Mouse (Mus musculus) embryonic facial prominence, embryonic 12.5 days (tissue): ENCODE results near the gene Ppa1. TPM values are rescaled to one million over a fixed set of nuclear protein-coding genes. Genes with fewer than 3 reads are reported as not detected.

ENCODE experiments used
- ATAC-seq: fragments of 200-750 bp; cut with Nextera tagmentation; 2 replicates; pipeline ENCODE4 v1.8.0; 2017; ENCODE audit not compliant: insufficient number of reproducible peaks, insufficient read depth, low FRiP score, low TSS enrichment
- H3K27ac ChIP-seq: fragments of 300-500 bp; sonication (generic); 2 replicates; pipeline ENCODE4 v1.5.1; 2016; ENCODE audit warnings: mild to moderate bottlenecking
- H3K27me3 ChIP-seq: fragments of 300-500 bp; sonication (generic); 2 replicates; pipeline ENCODE4 v1.6.1; 2016; ENCODE audit warnings: mild to moderate bottlenecking, moderate library complexity
- H3K36me3 ChIP-seq: fragments of 300-500 bp; sonication (generic); 2 replicates; pipeline ENCODE4 v1.6.1; 2016; ENCODE audit warnings: mild to moderate bottlenecking
- H3K4me1 ChIP-seq: fragments of 300-500 bp; sonication (generic); 2 replicates; pipeline ENCODE4 v1.6.1; 2016
- H3K4me2 ChIP-seq: fragments of 300-500 bp; sonication (generic); replicated peaks from 2 replicates; pipeline ENCODE4 v1.6.1; 2016; ENCODE audit warnings: mild to moderate bottlenecking, moderate library complexity
- H3K4me3 ChIP-seq: fragments of 300-500 bp; sonication (generic); 2 replicates; pipeline ENCODE4 v1.5.1; 2016; ENCODE audit warnings: mild to moderate bottlenecking
- H3K9ac ChIP-seq: fragments of 300-500 bp; sonication (generic); 2 replicates; pipeline ENCODE4 v1.6.1; 2016; ENCODE audit warnings: mild to moderate bottlenecking, moderate library complexity
- H3K9me3 ChIP-seq: fragments of 300-500 bp; sonication (generic); 2 replicates; pipeline ENCODE4 v1.6.1; 2016; ENCODE audit warnings: mild to moderate bottlenecking, moderate library complexity
- WGBS: fragments of 180-500 bp; shearing (Covaris S2); methylation state at CpG from one replicate; pipeline ENCODE4 v1.1.7; 2016; 5-methylcytosine and 5-hydroxymethylcytosine counted together
- polyA plus RNA-seq: library from polyadenylated mRNA; unstranded; fragments of >200 nt; fragmentation: Nextera tagmentation; extraction: Ambion mirVana; gene quantifications from 2 replicates; pipeline ENCODE4 v1.2.1, GENCODE M21; 2016

Ppa1 gene
- polyA plus RNA-seq, 1 experiment from 2014 or later: 221 TPM

DNA sequence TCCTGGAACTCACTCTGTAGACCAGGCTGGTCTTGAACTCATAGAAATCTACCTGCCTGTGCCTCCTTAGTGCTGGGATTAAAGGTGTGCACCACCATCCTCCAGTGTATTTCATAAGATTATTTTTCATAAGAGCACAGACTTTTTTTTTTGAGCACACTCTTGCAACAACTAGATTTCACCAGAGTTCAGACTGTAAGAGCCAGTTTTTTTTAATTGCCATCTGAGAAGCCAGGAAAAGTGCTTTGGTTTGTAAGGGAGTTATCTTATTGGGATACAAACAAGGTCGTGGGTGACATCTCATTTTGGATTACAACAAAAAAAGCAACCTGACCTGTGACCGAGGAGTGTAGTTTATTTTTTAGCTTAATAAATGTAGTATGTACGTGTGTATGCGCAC is 5.8 kb downstream of the Ppa1 start:
- H3K36me3 ChIP-seq: peaks cover 12% of the 10 kb centered on the region; the same call in 1 of the 2 replicates

GRCm38 (mm10) chr10:61654691-61655090 is 6.3 kb downstream of the Ppa1 start:
- H3K4me3 ChIP-seq: no peak overlapping the region
- H3K27me3 ChIP-seq: no peaks in the 10 kb centered on the region
- H3K36me3 ChIP-seq: peaks cover 17% of the 10 kb centered on the region
- no peak for ATAC-seq
- 0 out of 2 replicates have a peak, but pooled peaks cover 4% of the 10 kb centered on the region for H3K4me1 ChIP-seq
- no peak overlapping the region for H3K4me2 ChIP-seq
- no peaks in the 10 kb centered on the region for H3K9me3 ChIP-seq
- H3K27ac ChIP-seq: no peak overlapping the region
- 86% methylated on average over 7 of the region's 7 CpGs for WGBS
- H3K9ac ChIP-seq: no peak overlapping the region

More for the DNA sequence above, 5.8 kb downstream of the Ppa1 start:
- no peak for ATAC-seq
- H3K27ac ChIP-seq: no peak overlapping the region
- no peaks in the 10 kb centered on the region for H3K9me3 ChIP-seq
- no peaks in the 10 kb centered on the region for H3K27me3 ChIP-seq
- H3K4me1 ChIP-seq: peaks cover 9% of the 10 kb centered on the region; the same call in 1 of the 2 replicates
- no peak overlapping the region for H3K4me3 ChIP-seq
- 90% methylated on average over 4 of the region's 4 CpGs for WGBS
- no peak overlapping the region for H3K4me2 ChIP-seq
- H3K9ac ChIP-seq: no peak overlapping the region

DNA sequence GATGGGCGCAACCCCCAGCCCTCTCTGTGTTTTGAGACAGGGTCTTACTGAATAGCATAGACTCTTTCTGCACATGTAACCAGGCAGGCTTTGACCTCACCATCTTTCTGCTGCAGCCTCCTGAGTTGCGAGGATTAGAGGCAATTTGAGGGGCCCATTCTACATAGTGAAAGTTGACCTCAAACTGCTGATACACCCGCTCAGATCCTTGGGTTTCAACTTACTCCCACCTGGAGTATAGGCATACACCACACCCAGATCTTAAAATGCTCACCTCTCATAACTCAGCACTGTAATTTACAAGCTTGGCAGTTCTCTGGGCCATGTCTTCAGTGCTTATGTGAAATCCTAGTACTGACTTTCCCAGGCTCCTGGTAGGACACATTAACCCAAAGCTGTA is 6.8 kb downstream of the Ppa1 start:
- Histone ChIP-seq H3K4me3 (no peak overlapping the region), H3K27ac (no peak overlapping the region), H3K9me3 (no peaks in the 10 kb centered on the region), H3K9ac (no peak overlapping the region), H3K4me1 (0 out of 2 replicates have a peak, but pooled peaks cover 4% of the 10 kb centered on the region), H3K36me3 (peaks cover 22% of the 10 kb centered on the region), H3K27me3 (no peaks in the 10 kb centered on the region), H3K4me2 (no peak overlapping the region)
- 77% methylated on average over 3 of the region's 3 CpGs for WGBS
- peak; percentile 69; the same call in 1 of the 2 replicates for ATAC-seq

GRCm38 (mm10) chr10:61656928-61657882 is 8.9 kb downstream of the Ppa1 start:
- no peak for ATAC-seq
- H3K9ac ChIP-seq: no peak overlapping the region
- peaks cover 3% of the 10 kb centered on the region; the same call in 1 of the 2 replicates for H3K4me1 ChIP-seq
- no peaks in the 10 kb centered on the region for H3K9me3 ChIP-seq
- H3K4me3 ChIP-seq: no peak overlapping the region
- no peak overlapping the region for H3K27ac ChIP-seq
- H3K4me2 ChIP-seq: no peak overlapping the region
- H3K36me3 ChIP-seq: peaks cover 39% of the 10 kb centered on the region
- WGBS: 90% methylated on average over 18 of the region's 18 CpGs
- no peaks in the 10 kb centered on the region for H3K27me3 ChIP-seq

GRCm38 (mm10) chr10:61657985-61658384 is 9.6 kb downstream of the Ppa1 start:
- ATAC-seq: no peak
- H3K27me3 ChIP-seq: no peaks in the 10 kb centered on the region
- no peak overlapping the region for H3K4me2 ChIP-seq
- H3K4me3 ChIP-seq: no peak overlapping the region
- WGBS: 32% methylated on average over 4 of the region's 4 CpGs
- peaks cover 4% of the 10 kb centered on the region; the same call in 1 of the 2 replicates for H3K4me1 ChIP-seq
- H3K9ac ChIP-seq: no peak overlapping the region
- no peak overlapping the region for H3K27ac ChIP-seq
- H3K9me3 ChIP-seq: no peaks in the 10 kb centered on the region
- peaks cover 41% of the 10 kb centered on the region for H3K36me3 ChIP-seq

DNA sequence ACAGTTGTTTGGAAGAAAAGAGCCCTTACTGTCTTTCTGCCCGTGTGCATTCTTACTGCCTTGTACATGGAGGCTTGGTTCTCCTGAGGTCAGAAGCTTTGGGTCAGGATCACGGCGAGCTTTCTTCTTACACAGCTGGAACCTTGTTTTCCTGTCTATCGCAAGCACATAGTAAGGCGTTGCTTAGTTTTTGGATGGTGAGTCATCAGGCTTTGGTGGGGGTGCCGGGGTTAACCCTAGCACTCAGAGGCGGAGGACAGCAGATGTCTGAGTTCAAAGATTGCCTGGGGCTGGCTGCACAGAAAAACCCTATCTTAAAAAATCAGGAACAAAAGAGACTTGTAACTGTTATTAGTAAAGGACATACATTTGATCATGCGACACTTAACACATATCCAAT is 13.5 kb downstream of the Ppa1 start:
- Histone ChIP-seq H3K4me1 (peaks cover 4% of the 10 kb centered on the region; the same call in 1 of the 2 replicates), H3K4me3 (no peak overlapping the region), H3K4me2 (no peak overlapping the region), H3K36me3 (peaks cover 66% of the 10 kb centered on the region), H3K9me3 (no peaks in the 10 kb centered on the region), H3K27ac (no peak overlapping the region), H3K27me3 (no peaks in the 10 kb centered on the region), H3K9ac (no peak overlapping the region)
- ATAC-seq: no peak
- WGBS: 76% methylated on average over 8 of the region's 8 CpGs

DNA sequence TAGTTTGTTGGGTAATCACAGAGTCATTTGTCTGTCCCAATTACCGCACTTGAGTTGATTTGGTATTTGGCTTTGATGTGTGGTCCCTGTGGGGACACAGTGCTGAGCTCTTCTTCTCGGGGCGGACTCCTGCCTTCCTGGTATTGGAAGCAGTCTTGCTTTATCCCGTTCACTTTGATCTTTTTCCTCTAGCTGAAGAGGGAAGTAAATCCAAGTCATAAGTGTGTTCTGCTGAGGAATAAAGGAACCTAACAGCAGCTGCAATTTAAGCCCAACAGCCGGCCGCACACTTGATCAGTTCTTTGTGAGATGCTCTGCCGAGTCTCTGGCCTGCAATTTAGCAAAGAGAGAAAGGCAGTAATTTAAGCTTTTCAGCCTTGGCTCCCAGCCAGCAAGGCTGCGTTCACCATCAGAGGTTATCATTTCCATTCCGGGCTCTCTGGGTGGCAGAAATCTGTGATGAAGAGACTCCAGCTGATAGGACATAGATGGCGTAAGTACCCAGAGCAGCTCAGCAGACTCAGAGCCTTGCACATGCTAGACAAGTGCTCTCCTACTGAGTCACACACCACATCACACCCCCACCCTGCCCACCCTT is 14.1 kb downstream of the Ppa1 start:
- H3K4me3 ChIP-seq: no peak overlapping the region
- 68% methylated on average over 10 of the region's 10 CpGs for WGBS
- no peak overlapping the region for H3K27ac ChIP-seq
- no peak overlapping the region for H3K4me2 ChIP-seq
- no peak for ATAC-seq
- no peaks in the 10 kb centered on the region for H3K9me3 ChIP-seq
- no peaks in the 10 kb centered on the region for H3K27me3 ChIP-seq
- peaks cover 67% of the 10 kb centered on the region for H3K36me3 ChIP-seq
- no peak overlapping the region for H3K9ac ChIP-seq
- peaks cover 4% of the 10 kb centered on the region; the same call in 1 of the 2 replicates for H3K4me1 ChIP-seq

- Histone ChIP-seq H3K4me3 (no peak overlapping the region), H3K4me1 (peaks cover 4% of the 10 kb centered on the region; the same call in 1 of the 2 replicates), H3K4me2 (no peak overlapping the region), H3K27ac (no peak overlapping the region), H3K27me3 (no peaks in the 10 kb centered on the region), H3K9me3 (no peaks in the 10 kb centered on the region), H3K36me3 (peaks cover 84% of the 10 kb centered on the region), H3K9ac (no peak overlapping the region)
- 94% methylated on average over 10 of the region's 10 CpGs for WGBS
- ATAC-seq: no peak
Measured at GRCm38 (mm10) chr10:61665111-61665510, 16.8 kb downstream of the Ppa1 start.

DNA sequence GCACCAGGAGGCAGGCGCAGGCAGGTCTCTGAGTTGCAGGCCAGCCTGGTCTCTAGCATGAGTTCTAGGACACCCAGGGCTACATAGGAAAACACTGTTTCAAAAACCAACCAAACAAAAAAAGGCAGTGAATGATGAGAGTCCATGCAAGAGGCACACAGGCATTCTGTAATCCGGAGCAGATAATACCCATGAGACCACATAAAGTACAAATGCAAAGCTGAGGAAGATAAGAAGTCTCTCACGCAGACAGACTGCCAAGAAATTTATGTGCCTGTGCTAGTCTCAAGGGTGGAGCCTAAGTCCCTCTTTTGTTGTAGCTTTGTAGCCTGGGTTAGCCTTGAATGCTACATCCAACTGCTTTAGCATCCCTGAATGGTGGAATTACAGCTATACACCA is 17.3 kb downstream of the Ppa1 start:
- H3K36me3 ChIP-seq: peaks cover 84% of the 10 kb centered on the region
- 93% methylated on average over 3 of the region's 3 CpGs for WGBS

GRCm38 (mm10) chr10:61669289-61669688 is 20.9 kb downstream of the Ppa1 start:
- no peaks in the 10 kb centered on the region for H3K9me3 ChIP-seq
- H3K27me3 ChIP-seq: no peaks in the 10 kb centered on the region
- ATAC-seq: no peak
- no peaks in the 10 kb centered on the region for H3K4me1 ChIP-seq
- 83% methylated on average over 7 of the region's 7 CpGs for WGBS
- no peak overlapping the region for H3K4me3 ChIP-seq
- H3K36me3 ChIP-seq: peaks cover 72% of the 10 kb centered on the region
- H3K4me2 ChIP-seq: no peak overlapping the region
- H3K9ac ChIP-seq: no peak overlapping the region
- no peak overlapping the region for H3K27ac ChIP-seq

More for the DNA sequence above, 17.3 kb downstream of the Ppa1 start:
- ATAC-seq: no peak
- Histone ChIP-seq H3K27ac (no peak overlapping the region), H3K9me3 (no peaks in the 10 kb centered on the region), H3K27me3 (no peaks in the 10 kb centered on the region), H3K4me3 (no peak overlapping the region), H3K9ac (no peak overlapping the region), H3K4me1 (peaks cover 4% of the 10 kb centered on the region; the same call in 1 of the 2 replicates), H3K4me2 (no peak overlapping the region)

DNA sequence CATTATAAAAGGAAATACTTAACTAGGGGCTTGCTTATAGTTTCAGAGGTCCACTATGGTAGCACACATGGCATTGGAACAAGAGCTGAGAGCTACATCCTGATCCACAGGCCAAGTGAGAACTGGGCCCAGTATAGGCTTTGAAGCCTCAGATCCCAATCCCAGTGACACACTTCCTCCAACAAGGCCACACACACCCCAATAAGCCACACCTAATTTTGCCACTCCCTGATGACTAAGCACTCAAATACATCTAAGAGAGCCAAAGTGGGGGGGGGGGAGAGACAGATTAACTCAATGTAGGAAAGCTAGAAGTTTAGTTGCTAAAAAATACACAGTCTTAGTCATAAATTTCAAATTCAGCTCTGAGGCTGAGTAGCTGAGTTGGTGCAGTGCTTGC is 21.5 kb downstream of the Ppa1 start:
- H3K4me2 ChIP-seq: no peak overlapping the region
- ATAC-seq: no peak

GRCm38 (mm10) chr10:61670758-61671157 is 22.4 kb downstream of the Ppa1 start:
- Histone ChIP-seq H3K4me3 (no peak overlapping the region), H3K36me3 (peaks cover 72% of the 10 kb centered on the region), H3K9ac (no peak overlapping the region), H3K9me3 (no peaks in the 10 kb centered on the region), H3K4me1 (no peaks in the 10 kb centered on the region), H3K27ac (no peak overlapping the region), H3K27me3 (no peaks in the 10 kb centered on the region), H3K4me2 (no peak overlapping the region)
- ATAC-seq: no peak
- WGBS: 94% methylated on average over 3 of the region's 3 CpGs

More for the DNA sequence above, 21.5 kb downstream of the Ppa1 start:
- Histone ChIP-seq H3K4me3 (no peak overlapping the region), H3K4me1 (no peaks in the 10 kb centered on the region), H3K9me3 (no peaks in the 10 kb centered on the region), H3K9ac (no peak overlapping the region), H3K27ac (no peak overlapping the region), H3K36me3 (peaks cover 72% of the 10 kb centered on the region), H3K27me3 (no peaks in the 10 kb centered on the region)
